Mouse (Mus musculus) brain, embryonic 14.5 days (tissue): ENCODE measurements around the gene Shld2.

Experiments
- CTCF ChIP-seq: fragments of 200-500 bp; IDR thresholded peaks from 2 replicates; pipeline ENCODE4 v1.5.1; 2012; ENCODE audit warnings: inconsistent platforms, mild to moderate bottlenecking, moderate library complexity, borderline replicate concordance; ENCODE audit not compliant: insufficient read depth, insufficient read length; ENCODE audit errors: extremely low read depth
- POLR2A ChIP-seq: fragments of 200-500 bp; IDR thresholded peaks from 2 replicates; pipeline ENCODE4 v1.6.1; 2012; ENCODE audit warnings: mild to moderate bottlenecking, inconsistent platforms, borderline replicate concordance; ENCODE audit not compliant: poor library complexity, insufficient read depth, insufficient read length, severe bottlenecking; ENCODE audit errors: extremely low read depth

DNA sequence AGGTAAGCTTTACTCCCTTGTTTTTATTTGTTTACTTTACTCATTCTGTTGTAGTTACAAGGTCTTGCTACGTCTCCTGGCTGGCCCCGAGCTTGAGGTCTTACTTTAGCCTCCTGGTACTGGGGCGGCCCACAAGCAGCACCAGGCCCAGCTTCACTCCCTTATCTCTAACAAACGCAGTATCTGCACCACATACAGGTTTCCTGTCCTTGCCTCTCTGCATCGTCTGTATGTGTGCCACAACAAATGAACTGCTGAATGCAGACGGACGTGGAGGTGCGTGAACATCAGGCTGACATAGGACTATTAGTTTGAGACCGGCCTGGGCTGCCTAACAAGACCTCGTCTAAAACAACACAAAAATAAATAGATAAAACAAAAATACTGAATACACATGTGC, 70.0 kb downstream of the Shld2 start:
- no peak for TF ChIP-seq POLR2A
- TF ChIP-seq CTCF = no peak
